Mouse (Mus musculus) ES-Bruce4 (cell line): ENCODE data around the gene Paf1.

Experiments
- CTCF ChIP-seq: IDR thresholded peaks from one replicate; pipeline ENCODE4 v1.8.1; 2011; ENCODE audit warnings: low read depth, low read length
- POLR2A ChIP-seq: IDR thresholded peaks from one replicate; pipeline ENCODE4 v1.8.1; 2011; ENCODE audit warnings: low read length; ENCODE audit not compliant: insufficient read depth

DNA sequence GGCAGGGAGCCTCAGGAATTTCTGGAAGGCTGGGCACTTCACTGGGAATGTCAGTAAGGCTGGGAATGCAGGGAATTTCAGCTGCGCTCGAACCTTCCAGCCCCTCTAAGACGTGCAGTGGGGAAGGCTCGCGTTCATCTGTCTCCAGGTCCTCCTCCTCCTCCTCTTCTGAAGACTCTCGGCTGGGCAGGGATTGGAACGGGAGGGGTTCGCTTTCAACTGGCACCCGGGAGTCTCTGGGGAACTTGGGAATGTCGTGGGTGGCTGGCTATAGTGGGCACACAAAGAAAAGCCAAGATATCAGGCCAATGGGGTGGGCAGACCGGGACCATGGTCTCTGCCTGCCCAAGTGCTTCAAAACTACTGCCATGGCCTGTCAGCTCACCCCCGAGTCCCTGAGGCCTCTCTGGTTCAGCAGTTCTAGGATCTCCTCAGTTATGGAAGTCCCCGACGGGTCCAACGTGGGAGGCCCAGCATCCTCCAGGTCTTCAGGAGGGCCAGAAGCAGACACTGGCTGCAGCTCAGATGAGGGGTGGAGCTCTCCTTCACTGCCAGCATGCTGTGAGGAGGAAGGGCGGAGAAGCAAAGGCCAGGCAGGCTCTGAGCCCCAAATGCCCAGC is 30.2 kb upstream of the Paf1 start:
- TF ChIP-seq CTCF, result no peak
- no peak for TF ChIP-seq POLR2A
